Mouse (Mus musculus): ENCODE data around the gene Olfr792. TPM values are rescaled to one million over a fixed set of nuclear protein-coding genes. Genes with fewer than 3 reads are reported as not detected.

Gene Olfr792
- not detected in 2 replicates for polyA plus RNA-seq (2015; fragmentation: Nextera tagmentation; extraction: Ambion mirVana)

- 92% methylated on average over 1 of the region's 1 CpGs for WGBS
- Histone ChIP-seq H3K4me2 (replicated peaks) (no peak within 1 kb of the TSS), H3K27ac (replicated peaks) (no peak within 1 kb of the TSS), H3K9me3 (no peaks in the 10 kb centered on the region), H3K4me1 (no peaks in the 10 kb centered on the region), H3K9ac (replicated peaks) (no peak within 1 kb of the TSS), H3K27me3 (no peaks in the 10 kb centered on the region), H3K4me3 (no peak within 1 kb of the TSS), H3K36me3 (no peaks in the 10 kb centered on the region)
- no peak for ATAC-seq (replicated peaks)
These were observed at the start of gene Olfr792 for GRCm38 (mm10) chr10:129538862-129539261. Olfr792 (plus strand) TSS chr10:129539162.

- Histone ChIP-seq H3K4me2 (replicated peaks) (no peak overlapping the region), H3K27me3 (no peaks in the 10 kb centered on the region), H3K9me3 (no peaks in the 10 kb centered on the region), H3K4me1 (no peaks in the 10 kb centered on the region), H3K27ac (replicated peaks) (no peak overlapping the region), H3K9ac (replicated peaks) (no peak overlapping the region), H3K4me3 (no peak overlapping the region), H3K36me3 (no peaks in the 10 kb centered on the region)
- ATAC-seq (replicated peaks): no peak
- 86% methylated on average over 2 of the region's 2 CpGs for WGBS
These were observed 48.9 kb upstream of the Olfr792 start for GRCm38 (mm10) chr10:129490101-129490500.

- Histone ChIP-seq H3K4me1 (no peaks in the 10 kb centered on the region), H3K27me3 (no peaks in the 10 kb centered on the region), H3K36me3 (no peaks in the 10 kb centered on the region), H3K9ac (replicated peaks) (no peak within 1 kb of the TSS), H3K27ac (replicated peaks) (no peak within 1 kb of the TSS), H3K4me3 (no peak within 1 kb of the TSS), H3K9me3 (no peaks in the 10 kb centered on the region), H3K4me2 (replicated peaks) (no peak within 1 kb of the TSS)
- ATAC-seq (replicated peaks): no peak
These were observed 40.8 kb upstream of the Olfr792 start, which contains the start of gene Olfr790 for GRCm38 (mm10) chr10:129498192-129498591. Olfr790 (plus strand) TSS chr10:129498492.

GRCm38 (mm10) chr10:129521492-129521891 lies 17.5 kb upstream of the Olfr792 start, which contains the start of gene Olfr791:
Olfr791 (plus strand) TSS chr10:129521792.
- no peak within 1 kb of the TSS for H3K4me2 ChIP-seq (replicated peaks)
- no peaks in the 10 kb centered on the region for H3K4me1 ChIP-seq
- no peak within 1 kb of the TSS for H3K4me3 ChIP-seq
- H3K36me3 ChIP-seq: no peaks in the 10 kb centered on the region
- no peak for ATAC-seq (replicated peaks)
- H3K9ac ChIP-seq (replicated peaks): no peak within 1 kb of the TSS
- H3K27ac ChIP-seq (replicated peaks): no peak within 1 kb of the TSS
- H3K9me3 ChIP-seq: no peaks in the 10 kb centered on the region
- 79% methylated on average over 3 of the region's 3 CpGs for WGBS
- no peaks in the 10 kb centered on the region for H3K27me3 ChIP-seq

- H3K9ac ChIP-seq (replicated peaks): no peak overlapping the region
- no peaks in the 10 kb centered on the region for H3K4me1 ChIP-seq
- WGBS: 58% methylated on average over 1 of the region's 1 CpGs
- H3K9me3 ChIP-seq: no peaks in the 10 kb centered on the region; the same call in 1 of the 2 replicates
- H3K27ac ChIP-seq (replicated peaks): no peak overlapping the region
- no peaks in the 10 kb centered on the region for H3K27me3 ChIP-seq
- H3K4me2 ChIP-seq (replicated peaks): no peak overlapping the region
- H3K4me3 ChIP-seq: no peak overlapping the region
- no peaks in the 10 kb centered on the region for H3K36me3 ChIP-seq
- no peak for ATAC-seq (replicated peaks)
These were observed 10.4 kb downstream of the Olfr792 start for GRCm38 (mm10) chr10:129549354-129549753.

- no peaks in the 10 kb centered on the region for H3K4me1 ChIP-seq
- WGBS: 87% methylated on average over 2 of the region's 2 CpGs
- ATAC-seq (replicated peaks): no peak
These were observed 28.4 kb downstream of the Olfr792 start, which contains the start of gene Olfr794 for GRCm38 (mm10) chr10:129567355-129567754. Olfr794 (plus strand) TSS chr10:129567655.

GRCm38 (mm10) chr10:129577066-129577465 lies 38.1 kb downstream of the Olfr792 start:
- H3K27ac ChIP-seq (replicated peaks): no peak overlapping the region
- 79% methylated on average over 1 of the region's 1 CpGs for WGBS
- no peak overlapping the region for H3K4me2 ChIP-seq (replicated peaks)
- ATAC-seq (replicated peaks): no peak
- H3K9me3 ChIP-seq: 0 out of 2 replicates have a peak, but pooled peaks cover 2% of the 10 kb centered on the region
- no peak overlapping the region for H3K4me3 ChIP-seq
- no peak overlapping the region for H3K9ac ChIP-seq (replicated peaks)
- H3K36me3 ChIP-seq: no peaks in the 10 kb centered on the region
- H3K27me3 ChIP-seq: no peaks in the 10 kb centered on the region
- H3K4me1 ChIP-seq: no peaks in the 10 kb centered on the region

More at GRCm38 (mm10) chr10:129567355-129567754, 28.4 kb downstream of the Olfr792 start, which contains the start of gene Olfr794:
- H3K9ac ChIP-seq (replicated peaks): no peak within 1 kb of the TSS
- no peaks in the 10 kb centered on the region for H3K9me3 ChIP-seq
- H3K4me2 ChIP-seq (replicated peaks): no peak within 1 kb of the TSS
- H3K36me3 ChIP-seq: no peaks in the 10 kb centered on the region
- H3K27me3 ChIP-seq: no peaks in the 10 kb centered on the region
- H3K27ac ChIP-seq (replicated peaks): no peak within 1 kb of the TSS
- H3K4me3 ChIP-seq: no peak within 1 kb of the TSS

Small RNA genes lying within 50 kb of the gene (microRNA-seq; reads per million reads assigned to microRNA genes)
- gene Gm23252: not detected

Other genes with a start within 250 kb of the Olfr792 start
- gene Olfr780, start 221.0 kb upstream of the Olfr792 start, polyA plus RNA-seq (2015; fragmentation: Nextera tagmentation; extraction: Ambion mirVana): not detected in 2 replicates
- gene Olfr781, start 210.3 kb upstream of the Olfr792 start, polyA plus RNA-seq (2015; fragmentation: Nextera tagmentation; extraction: Ambion mirVana): not detected in 2 replicates
- gene Olfr782, start 190.3 kb upstream of the Olfr792 start, polyA plus RNA-seq (2015; fragmentation: Nextera tagmentation; extraction: Ambion mirVana): not detected in 2 replicates
- 0.05 TPM in 2 replicates for gene Olfr784, start 155.1 kb upstream of the Olfr792 start, polyA plus RNA-seq (2015; fragmentation: Nextera tagmentation; extraction: Ambion mirVana)
- gene Olfr785, start 133.7 kb upstream of the Olfr792 start, polyA plus RNA-seq (2015; fragmentation: Nextera tagmentation; extraction: Ambion mirVana): not detected in 2 replicates
- not detected in 2 replicates for gene Olfr786, start 111.9 kb upstream of the Olfr792 start, polyA plus RNA-seq (2015; fragmentation: Nextera tagmentation; extraction: Ambion mirVana)
- gene Olfr787, start 77.3 kb upstream of the Olfr792 start, polyA plus RNA-seq (2015; fragmentation: Nextera tagmentation; extraction: Ambion mirVana): not detected in 2 replicates
- not detected in 2 replicates for gene Olfr788, start 68.2 kb upstream of the Olfr792 start, polyA plus RNA-seq (2015; fragmentation: Nextera tagmentation; extraction: Ambion mirVana)
- gene Olfr789, start 54.4 kb upstream of the Olfr792 start, polyA plus RNA-seq (2015; fragmentation: Nextera tagmentation; extraction: Ambion mirVana): not detected in 2 replicates
- not detected in 2 replicates for gene Olfr790, start 40.7 kb upstream of the Olfr792 start, polyA plus RNA-seq (2015; fragmentation: Nextera tagmentation; extraction: Ambion mirVana)
- not detected in 2 replicates for gene Olfr791, start 17.4 kb upstream of the Olfr792 start, polyA plus RNA-seq (2015; fragmentation: Nextera tagmentation; extraction: Ambion mirVana)
- gene Olfr794, start 28.5 kb downstream of the Olfr792 start, polyA plus RNA-seq (2015; fragmentation: Nextera tagmentation; extraction: Ambion mirVana): not detected in 2 replicates
- gene Olfr796, start 73.4 kb downstream of the Olfr792 start, polyA plus RNA-seq (2015; fragmentation: Nextera tagmentation; extraction: Ambion mirVana): not detected in 2 replicates
- gene Olfr798, start 88.8 kb downstream of the Olfr792 start, polyA plus RNA-seq (2015; fragmentation: Nextera tagmentation; extraction: Ambion mirVana): not detected in 2 replicates
- not detected in 2 replicates for gene Olfr799, start 98.3 kb downstream of the Olfr792 start, polyA plus RNA-seq (2015; fragmentation: Nextera tagmentation; extraction: Ambion mirVana)
- gene Olfr800, start 118.5 kb downstream of the Olfr792 start, polyA plus RNA-seq (2015; fragmentation: Nextera tagmentation; extraction: Ambion mirVana): not detected in 2 replicates
- not detected in 2 replicates for gene Olfr801, start 134.7 kb downstream of the Olfr792 start, polyA plus RNA-seq (2015; fragmentation: Nextera tagmentation; extraction: Ambion mirVana)
- 0.06 TPM in 1 of 2 replicates, not detected in the other for gene Olfr802, start 149.0 kb downstream of the Olfr792 start, polyA plus RNA-seq (2015; fragmentation: Nextera tagmentation; extraction: Ambion mirVana)
- gene Olfr803, start 155.1 kb downstream of the Olfr792 start, polyA plus RNA-seq (2015; fragmentation: Nextera tagmentation; extraction: Ambion mirVana): not detected in 2 replicates
- not detected in 2 replicates for gene Olfr804, start 164.0 kb downstream of the Olfr792 start, polyA plus RNA-seq (2015; fragmentation: Nextera tagmentation; extraction: Ambion mirVana)
- gene Olfr805, start 190.2 kb downstream of the Olfr792 start, polyA plus RNA-seq (2015; fragmentation: Nextera tagmentation; extraction: Ambion mirVana): not detected in 2 replicates
- not detected in 2 replicates for gene Olfr806, start 202.8 kb downstream of the Olfr792 start, polyA plus RNA-seq (2015; fragmentation: Nextera tagmentation; extraction: Ambion mirVana)
- gene Olfr807, start 218.6 kb downstream of the Olfr792 start, polyA plus RNA-seq (2015; fragmentation: Nextera tagmentation; extraction: Ambion mirVana): not detected in 2 replicates
- not detected in 2 replicates for gene Olfr808, start 226.3 kb downstream of the Olfr792 start, polyA plus RNA-seq (2015; fragmentation: Nextera tagmentation; extraction: Ambion mirVana)
- not detected in 2 replicates for gene Olfr809, start 235.5 kb downstream of the Olfr792 start, polyA plus RNA-seq (2015; fragmentation: Nextera tagmentation; extraction: Ambion mirVana)

Data from forebrain, embryonic 15.5 days (tissue).